Mouse (Mus musculus): Measurements from ENCODE around the gene Gm49416. TPM values are rescaled to one million over a fixed set of nuclear protein-coding genes. Genes with fewer than 3 reads are reported as not detected.

Gene Gm49416
- polyA plus RNA-seq, 1 experiment = not detected

DNA sequence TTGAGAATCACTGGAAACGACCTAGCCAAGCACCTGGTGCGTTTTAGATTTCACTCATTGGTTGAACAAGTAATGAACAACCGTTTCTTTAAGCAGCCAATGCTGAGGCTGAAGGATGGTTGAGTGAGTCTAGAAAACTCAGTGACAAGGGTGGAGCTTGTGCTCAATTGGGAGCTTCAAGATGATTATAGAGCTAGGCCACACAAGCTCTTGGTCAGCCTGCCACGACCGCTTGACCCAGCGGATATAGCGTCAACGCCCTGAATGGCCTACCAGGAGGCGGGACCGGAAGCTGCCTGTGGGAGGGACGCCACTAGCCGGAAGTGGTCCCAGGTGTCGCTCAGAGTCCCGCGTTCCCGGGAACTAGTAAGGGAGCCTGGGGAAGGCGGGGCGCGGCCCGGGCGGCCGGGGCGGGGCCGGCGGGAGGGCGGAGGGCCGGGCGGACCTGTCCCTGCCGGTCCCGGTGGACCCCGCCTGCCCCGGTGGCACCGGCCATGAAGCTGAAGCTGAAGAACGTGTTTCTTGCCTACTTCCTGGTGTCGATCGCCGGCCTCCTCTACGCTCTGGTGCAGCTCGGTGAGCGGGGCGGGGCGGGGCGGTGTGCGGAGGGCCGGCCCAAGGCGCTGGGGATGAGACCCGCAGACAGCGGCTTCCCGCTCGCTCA is 31.5 kb downstream of the Gm49416 start, which contains the start of gene B3gat3:
TSS of gene B3gat3 (plus strand) at position 302 of the 664 bp plus-strand sequence.
- Histone ChIP-seq H3K27ac (ENCODE audit: insufficient read depth, low read depth, low read length) (peak within 1 kb of the TSS; percentile 92), H3K36me3 (ENCODE audit: control insufficient read depth, insufficient read depth, low read length) (peaks cover 1% of the 10 kb centered on the region; the same call in 1 of the 2 replicates), H3K4me3 (ENCODE audit: insufficient read depth, low read depth, low read length) (peak within 1 kb of the TSS; percentile 78), H3K4me1 (ENCODE audit: control insufficient read depth, insufficient read depth, low read length) (peaks cover 11% of the 10 kb centered on the region), H3K27me3 (replicated peaks; ENCODE audit: control insufficient read depth, insufficient read depth, low read length) (no peaks in the 10 kb centered on the region)
- peak; percentile 98 for DNase-seq
- TF ChIP-seq CTCF (conservative IDR thresholded peaks at IDR 0.05; ENCODE audit: insufficient read depth, insufficient read length, low read depth, low read length) = no peak
- TF ChIP-seq POLR2A (IDR thresholded peaks at IDR 0.05; ENCODE audit: low read depth, low read length) = peak; percentile 89
- WGBS = under 1% methylated on average over 50 of the region's 50 CpGs

- WGBS = 1% methylated on average over 6 of the region's 6 CpGs
- Histone ChIP-seq H3K4me1 (ENCODE audit: control insufficient read depth, insufficient read depth, low read length) (peaks cover 11% of the 10 kb centered on the region), H3K27ac (ENCODE audit: insufficient read depth, low read depth, low read length) (peak overlapping the region; percentile 62), H3K27me3 (replicated peaks; ENCODE audit: control insufficient read depth, insufficient read depth, low read length) (no peaks in the 10 kb centered on the region), H3K4me3 (ENCODE audit: insufficient read depth, low read depth, low read length) (peak overlapping the region; percentile 78), H3K36me3 (ENCODE audit: control insufficient read depth, insufficient read depth, low read length) (no peaks in the 10 kb centered on the region)
- no peak for TF ChIP-seq POLR2A (IDR thresholded peaks at IDR 0.05; ENCODE audit: low read depth, low read length)
- no peak for TF ChIP-seq CTCF (conservative IDR thresholded peaks at IDR 0.05; ENCODE audit: insufficient read depth, insufficient read length, low read depth, low read length)
- DNase-seq = peak; percentile 67
Measured at GRCm38 (mm10) chr19:8920836-8921291, 32.1 kb downstream of the Gm49416 start.

GRCm38 (mm10) chr19:8921741-8922140 is 33.0 kb downstream of the Gm49416 start:
- no peaks in the 10 kb centered on the region; the same call in 1 of the 2 replicates for H3K36me3 ChIP-seq (ENCODE audit: control insufficient read depth, insufficient read depth, low read length)
- no peak for TF ChIP-seq POLR2A (IDR thresholded peaks at IDR 0.05; ENCODE audit: low read depth, low read length)
- H3K4me1 ChIP-seq (ENCODE audit: control insufficient read depth, insufficient read depth, low read length) = peaks cover 11% of the 10 kb centered on the region
- no peak overlapping the region for H3K27ac ChIP-seq (ENCODE audit: insufficient read depth, low read depth, low read length)
- no peak overlapping the region for H3K4me3 ChIP-seq (ENCODE audit: insufficient read depth, low read depth, low read length)
- no peaks in the 10 kb centered on the region for H3K27me3 ChIP-seq (replicated peaks; ENCODE audit: control insufficient read depth, insufficient read depth, low read length)
- DNase-seq = no peak
- 70% methylated on average over 9 of the region's 9 CpGs for WGBS

GRCm38 (mm10) chr19:8926766-8927165 is 38.0 kb downstream of the Gm49416 start:
- no peaks in the 10 kb centered on the region for H3K27me3 ChIP-seq (replicated peaks; ENCODE audit: control insufficient read depth, insufficient read depth, low read length)
- TF ChIP-seq CTCF (conservative IDR thresholded peaks at IDR 0.05; ENCODE audit: insufficient read depth, insufficient read length, low read depth, low read length) (no peak), POLR2A (IDR thresholded peaks at IDR 0.05; ENCODE audit: low read depth, low read length) (no peak)
- no peaks in the 10 kb centered on the region; the same call in none of the 2 replicates for H3K36me3 ChIP-seq (ENCODE audit: control insufficient read depth, insufficient read depth, low read length)

GRCm38 (mm10) chr19:8927891-8928525 is 39.3 kb downstream of the Gm49416 start:
- Histone ChIP-seq H3K36me3 (ENCODE audit: control insufficient read depth, insufficient read depth, low read length) (no peaks in the 10 kb centered on the region; the same call in none of the 2 replicates), H3K4me3 (ENCODE audit: insufficient read depth, low read depth, low read length) (no peak overlapping the region), H3K27ac (ENCODE audit: insufficient read depth, low read depth, low read length) (no peak overlapping the region), H3K4me1 (ENCODE audit: control insufficient read depth, insufficient read depth, low read length) (no peaks in the 10 kb centered on the region), H3K27me3 (replicated peaks; ENCODE audit: control insufficient read depth, insufficient read depth, low read length) (no peaks in the 10 kb centered on the region)
- DNase-seq = no peak
- 94% methylated on average over 12 of the region's 12 CpGs for WGBS
- TF ChIP-seq POLR2A (IDR thresholded peaks at IDR 0.05; ENCODE audit: low read depth, low read length) (no peak), CTCF (conservative IDR thresholded peaks at IDR 0.05; ENCODE audit: insufficient read depth, insufficient read length, low read depth, low read length) (no peak)

More at GRCm38 (mm10) chr19:8926766-8927165, 38.0 kb downstream of the Gm49416 start:
- no peak overlapping the region for H3K4me3 ChIP-seq (ENCODE audit: insufficient read depth, low read depth, low read length)
- DNase-seq = no peak
- H3K4me1 ChIP-seq (ENCODE audit: control insufficient read depth, insufficient read depth, low read length) = peaks cover under 1% of the 10 kb centered on the region; the same call in 1 of the 2 replicates
- 79% methylated on average over 2 of the region's 2 CpGs for WGBS
- no peak overlapping the region for H3K27ac ChIP-seq (ENCODE audit: insufficient read depth, low read depth, low read length)

GRCm38 (mm10) chr19:8928689-8929223 is 40.0 kb downstream of the Gm49416 start:
- WGBS = 24% methylated on average over 16 of the region's 16 CpGs
- Histone ChIP-seq H3K36me3 (ENCODE audit: control insufficient read depth, insufficient read depth, low read length) (no peaks in the 10 kb centered on the region; the same call in none of the 2 replicates), H3K4me1 (ENCODE audit: control insufficient read depth, insufficient read depth, low read length) (no peaks in the 10 kb centered on the region), H3K4me3 (ENCODE audit: insufficient read depth, low read depth, low read length) (peak overlapping the region; percentile 64), H3K27me3 (replicated peaks; ENCODE audit: control insufficient read depth, insufficient read depth, low read length) (no peaks in the 10 kb centered on the region), H3K27ac (ENCODE audit: insufficient read depth, low read depth, low read length) (peak overlapping the region; percentile 76)
- peak; percentile 10 for DNase-seq
- no peak for TF ChIP-seq POLR2A (IDR thresholded peaks at IDR 0.05; ENCODE audit: low read depth, low read length)
- no peak for TF ChIP-seq CTCF (conservative IDR thresholded peaks at IDR 0.05; ENCODE audit: insufficient read depth, insufficient read length, low read depth, low read length)

Data from kidney, adult 2 months (tissue).